Mouse (Mus musculus): ENCODE measurements at regions not wholly inside any gene's neighbourhood (a gene's known extent, or its start where the extent isn't known, plus 50 kb on each side); places are given as distances from the start of the nearest gene placed in this dataset.
"Not testable (repeated sequence)": the region's sequence is repeated elsewhere in the genome, so short reads cannot be mapped to it uniquely, and the experiment has no call there.

DNA sequence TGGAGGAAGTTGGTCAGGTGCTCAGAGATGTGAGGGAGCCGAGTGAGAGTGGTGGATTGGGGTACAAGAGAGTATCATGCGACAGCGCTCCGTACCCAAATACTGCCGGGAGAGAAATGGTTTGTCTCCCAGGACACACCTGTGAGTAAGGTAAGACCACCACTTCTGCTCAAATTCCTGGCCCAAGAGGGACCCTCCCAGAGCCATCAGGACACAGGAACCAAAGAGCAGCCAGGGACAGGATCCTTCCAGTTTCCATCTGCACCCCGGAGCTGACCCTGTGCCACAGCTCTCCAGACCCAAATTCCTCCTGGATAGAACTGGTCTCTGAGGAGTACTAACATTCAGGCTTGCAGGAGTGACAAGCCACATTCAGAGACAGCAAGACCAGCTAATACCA, 185.2 kb upstream of the Peli2 start:
- ATAC-seq (no peak), DNase-seq (ENCODE audit: low spot score) (no peak)
- Histone ChIP-seq H3K4me3 (ENCODE audit: low read depth, low read length) (no peak overlapping the region), H3K27ac (ENCODE audit: low read depth, low read length) (no peak overlapping the region), H3K36me3 (ENCODE audit: control insufficient read depth, insufficient read depth, low read length) (no peaks in the 10 kb centered on the region), H3K9me3 (replicated peaks; ENCODE audit: control insufficient read depth, low read length) (no peaks in the 10 kb centered on the region), H3K27me3 (replicated peaks; ENCODE audit: control insufficient read depth, insufficient read depth, low read length) (no peaks in the 10 kb centered on the region), H3K4me1 (ENCODE audit: control insufficient read depth, insufficient read depth, low read length) (no peaks in the 10 kb centered on the region), H3K4me2 (ENCODE audit: low read length) (no peak overlapping the region), H3K9ac (ENCODE audit: low read length) (no peak overlapping the region)
- 96% methylated on average over 6 of the region's 6 CpGs for WGBS

DNA sequence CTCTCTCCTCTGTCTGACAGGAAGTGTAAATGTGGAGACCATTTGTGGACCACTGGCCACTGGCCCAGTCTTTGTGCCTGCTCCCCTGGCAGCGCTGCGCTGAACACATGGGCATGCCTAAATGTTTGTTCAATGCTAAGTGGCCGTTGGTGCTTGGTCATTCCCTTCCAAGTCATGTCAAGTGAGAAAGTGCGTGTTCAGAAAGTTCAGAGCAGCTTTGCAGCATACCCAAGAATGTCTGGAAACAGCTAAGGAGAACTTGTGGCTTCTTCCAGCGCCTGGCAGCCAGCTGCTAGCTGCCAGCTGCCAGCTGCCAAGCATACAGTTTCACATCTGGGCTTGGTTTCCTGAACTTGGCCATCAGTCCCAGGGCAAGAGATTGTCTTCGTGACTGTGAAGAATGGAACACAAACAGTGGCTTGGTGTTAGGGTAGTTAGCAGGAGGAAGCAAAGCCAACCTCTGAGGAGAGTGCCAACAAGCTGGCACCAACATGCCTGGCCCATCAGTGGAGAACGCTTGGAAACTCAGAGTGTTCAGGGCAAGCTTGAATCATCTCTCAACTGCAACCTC, 183.5 kb upstream of the Peli2 start:
- no peak overlapping the region for H3K4me3 ChIP-seq (ENCODE audit: low read depth, low read length)
- no peaks in the 10 kb centered on the region for H3K9me3 ChIP-seq (replicated peaks; ENCODE audit: control insufficient read depth, low read length)
- H3K9ac ChIP-seq (ENCODE audit: low read length) = no peak overlapping the region
- H3K36me3 ChIP-seq (ENCODE audit: control insufficient read depth, insufficient read depth, low read length) = no peaks in the 10 kb centered on the region
- ATAC-seq (no peak), DNase-seq (ENCODE audit: low spot score) (no peak)
- no peaks in the 10 kb centered on the region for H3K27me3 ChIP-seq (replicated peaks; ENCODE audit: control insufficient read depth, insufficient read depth, low read length)
- H3K4me1 ChIP-seq (ENCODE audit: control insufficient read depth, insufficient read depth, low read length) = no peaks in the 10 kb centered on the region
- WGBS = 91% methylated on average over 7 of the region's 7 CpGs
- H3K4me2 ChIP-seq (ENCODE audit: low read length) = no peak overlapping the region
- H3K27ac ChIP-seq (ENCODE audit: low read depth, low read length) = no peak overlapping the region

DNA sequence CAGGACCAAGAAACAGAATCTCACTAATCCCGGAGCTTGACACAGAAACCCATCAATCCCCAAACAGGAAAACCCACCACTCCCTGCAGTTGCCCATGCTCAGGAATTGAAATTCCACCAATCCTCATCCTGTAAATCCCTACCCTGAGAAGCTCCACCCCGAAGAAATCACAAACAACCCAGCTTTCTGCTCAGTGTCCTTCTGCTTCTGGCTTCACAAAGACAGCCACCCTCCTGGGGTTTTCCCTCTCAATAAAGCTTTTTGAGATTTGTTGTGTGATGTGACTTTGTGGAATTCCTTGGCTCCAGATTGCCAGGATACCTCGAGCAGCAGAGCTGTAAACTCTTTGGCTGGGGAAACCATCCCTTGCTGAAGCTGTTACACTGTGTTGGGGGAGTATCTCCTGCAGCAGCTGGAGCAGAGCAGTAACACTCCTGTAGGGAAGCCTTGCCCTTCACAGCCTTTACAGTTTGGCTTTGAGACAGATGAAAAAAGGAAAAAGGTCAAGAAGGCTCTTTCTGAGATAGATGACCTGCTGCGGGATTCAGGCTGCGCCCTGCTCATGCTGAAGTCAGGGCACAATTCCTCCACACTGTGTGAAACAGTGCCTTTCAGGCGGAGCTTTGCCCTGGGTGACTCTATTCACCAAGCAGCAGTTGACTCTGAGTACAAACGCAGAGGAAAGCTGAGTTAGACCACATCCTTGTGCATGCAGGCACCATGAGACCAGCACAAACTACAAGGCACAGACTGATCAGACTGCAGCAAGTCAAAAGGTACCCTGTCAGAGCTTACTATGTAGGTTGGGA, 180.6 kb upstream of the Peli2 start:
- ATAC-seq (no peak), DNase-seq (ENCODE audit: low spot score) (no peak)
- Histone ChIP-seq H3K4me1 (ENCODE audit: control insufficient read depth, insufficient read depth, low read length) (no peaks in the 10 kb centered on the region), H3K9me3 (replicated peaks; ENCODE audit: control insufficient read depth, low read length) (no peaks in the 10 kb centered on the region), H3K9ac (ENCODE audit: low read length) (no peak overlapping the region), H3K36me3 (ENCODE audit: control insufficient read depth, insufficient read depth, low read length) (no peaks in the 10 kb centered on the region), H3K4me3 (ENCODE audit: low read depth, low read length) (no peak overlapping the region), H3K4me2 (ENCODE audit: low read length) (no peak overlapping the region), H3K27me3 (replicated peaks; ENCODE audit: control insufficient read depth, insufficient read depth, low read length) (no peaks in the 10 kb centered on the region), H3K27ac (ENCODE audit: low read depth, low read length) (no peak overlapping the region)
- WGBS = 55% methylated on average over 7 of the region's 7 CpGs

DNA sequence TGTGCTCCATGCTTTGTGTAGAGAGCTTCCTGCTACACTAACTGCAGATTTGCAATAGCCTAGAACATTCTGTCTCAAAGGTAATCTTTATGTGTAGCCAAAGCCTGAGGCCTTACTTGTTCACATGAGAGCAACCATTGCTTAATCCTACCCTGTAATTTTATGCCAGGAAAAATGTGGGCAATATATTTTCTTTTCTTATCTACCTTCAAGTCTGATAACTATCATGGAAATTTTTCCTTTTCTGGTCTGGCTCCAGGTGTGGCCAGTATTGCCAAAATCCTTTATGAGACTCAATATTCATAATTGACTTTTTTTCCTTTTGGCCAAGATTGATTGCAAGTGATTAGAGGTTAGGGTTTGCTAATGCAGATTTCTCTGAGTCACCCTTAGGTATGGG, 178.0 kb upstream of the Peli2 start:
- DNase-seq (ENCODE audit: low spot score) (no peak), ATAC-seq (no peak)
- no peak overlapping the region for H3K27ac ChIP-seq (ENCODE audit: low read depth, low read length)
- H3K27me3 ChIP-seq (replicated peaks; ENCODE audit: control insufficient read depth, insufficient read depth, low read length) = no peaks in the 10 kb centered on the region
- no peaks in the 10 kb centered on the region for H3K36me3 ChIP-seq (ENCODE audit: control insufficient read depth, insufficient read depth, low read length)
- no peaks in the 10 kb centered on the region for H3K4me1 ChIP-seq (ENCODE audit: control insufficient read depth, insufficient read depth, low read length)
- H3K4me2 ChIP-seq (ENCODE audit: low read length) = no peak overlapping the region
- H3K9me3 ChIP-seq (replicated peaks; ENCODE audit: control insufficient read depth, low read length) = no peaks in the 10 kb centered on the region
- H3K9ac ChIP-seq (ENCODE audit: low read length) = no peak overlapping the region
- H3K4me3 ChIP-seq (ENCODE audit: low read depth, low read length) = no peak overlapping the region

DNA sequence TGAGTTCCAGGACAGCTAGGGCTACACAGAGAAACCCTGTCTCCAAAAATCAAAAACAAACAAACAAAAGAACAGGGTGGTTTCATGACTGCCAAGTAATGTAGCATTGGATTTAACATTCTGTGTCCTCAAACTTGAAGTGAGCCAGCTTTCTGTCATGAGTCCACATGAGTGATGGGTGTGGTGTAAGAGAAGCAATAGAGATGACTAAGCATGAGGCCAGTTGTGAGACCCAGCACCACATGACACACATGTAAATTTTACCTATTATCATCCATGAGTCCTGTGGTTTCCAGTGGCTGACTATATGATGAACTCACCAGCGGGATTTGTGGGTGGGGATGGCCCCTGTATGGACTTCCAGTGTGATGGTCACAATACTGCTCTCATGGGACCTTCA, 176.0 kb upstream of the Peli2 start:
- Histone ChIP-seq H3K4me2 (ENCODE audit: low read length) (no peak overlapping the region), H3K4me1 (ENCODE audit: control insufficient read depth, insufficient read depth, low read length) (no peaks in the 10 kb centered on the region), H3K9ac (ENCODE audit: low read length) (no peak overlapping the region), H3K27me3 (replicated peaks; ENCODE audit: control insufficient read depth, insufficient read depth, low read length) (no peaks in the 10 kb centered on the region), H3K27ac (ENCODE audit: low read depth, low read length) (no peak overlapping the region), H3K4me3 (ENCODE audit: low read depth, low read length) (no peak overlapping the region), H3K36me3 (ENCODE audit: control insufficient read depth, insufficient read depth, low read length) (no peaks in the 10 kb centered on the region), H3K9me3 (replicated peaks; ENCODE audit: control insufficient read depth, low read length) (no peaks in the 10 kb centered on the region)
- DNase-seq (ENCODE audit: low spot score) (no peak), ATAC-seq (no peak)
- WGBS = 97% methylated on average over 1 of the region's 1 CpGs

DNA sequence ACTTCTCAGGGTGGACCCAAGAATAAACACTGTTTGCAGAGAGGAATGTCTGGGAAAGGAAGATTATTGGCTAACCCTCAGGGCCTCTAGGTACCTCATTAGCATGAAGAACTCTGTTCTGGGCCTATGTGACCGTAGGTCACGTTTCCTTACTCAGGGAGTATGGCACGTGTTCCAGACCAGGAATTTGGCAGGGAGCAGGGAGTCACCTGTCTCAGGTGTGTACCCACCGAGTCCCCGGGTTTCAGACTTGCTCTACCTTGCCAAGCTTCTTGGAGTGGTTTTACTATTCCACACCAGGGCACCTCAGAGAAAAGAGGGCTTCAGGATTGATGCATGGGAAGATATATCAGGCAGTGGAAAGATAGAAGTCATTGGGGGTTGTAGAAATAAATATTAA, 169.6 kb upstream of the Peli2 start:
- ATAC-seq (no peak), DNase-seq (ENCODE audit: low spot score) (no peak)
- Histone ChIP-seq H3K4me3 (ENCODE audit: low read depth, low read length) (no peak overlapping the region), H3K27me3 (replicated peaks; ENCODE audit: control insufficient read depth, insufficient read depth, low read length) (no peaks in the 10 kb centered on the region), H3K27ac (ENCODE audit: low read depth, low read length) (no peak overlapping the region), H3K9me3 (replicated peaks; ENCODE audit: control insufficient read depth, low read length) (no peaks in the 10 kb centered on the region), H3K36me3 (ENCODE audit: control insufficient read depth, insufficient read depth, low read length) (no peaks in the 10 kb centered on the region), H3K9ac (ENCODE audit: low read length) (no peak overlapping the region), H3K4me2 (ENCODE audit: low read length) (no peak overlapping the region), H3K4me1 (ENCODE audit: control insufficient read depth, insufficient read depth, low read length) (no peaks in the 10 kb centered on the region)
- WGBS = 85% methylated on average over 5 of the region's 5 CpGs

DNA sequence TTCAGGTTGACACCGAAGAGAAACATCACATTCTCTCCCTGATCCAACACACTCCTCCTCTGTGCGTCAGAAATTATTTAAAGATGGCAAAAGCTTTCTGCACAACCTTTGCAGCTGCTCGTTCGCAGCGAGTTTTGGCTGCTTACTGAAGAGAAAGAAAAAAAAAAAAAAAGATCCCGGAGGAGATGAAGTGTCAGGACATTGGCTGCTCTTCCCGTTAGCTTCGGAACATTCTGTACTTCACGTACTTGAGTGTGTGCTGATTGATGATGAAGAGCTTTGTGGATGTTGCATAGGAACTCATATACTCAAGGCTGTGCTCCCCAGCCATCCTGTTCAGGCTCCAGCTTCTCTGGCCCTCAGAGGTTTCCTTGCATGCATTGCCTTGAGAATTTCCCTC, 162.5 kb upstream of the Peli2 start:
- H3K27me3 ChIP-seq (replicated peaks; ENCODE audit: control insufficient read depth, insufficient read depth, low read length) = no peaks in the 10 kb centered on the region
- DNase-seq (ENCODE audit: low spot score) (no peak), ATAC-seq (no peak)
- H3K4me1 ChIP-seq (ENCODE audit: control insufficient read depth, insufficient read depth, low read length) = no peaks in the 10 kb centered on the region
- H3K9me3 ChIP-seq (replicated peaks; ENCODE audit: control insufficient read depth, low read length) = no peaks in the 10 kb centered on the region
- no peak overlapping the region for H3K4me2 ChIP-seq (ENCODE audit: low read length)
- H3K4me3 ChIP-seq (ENCODE audit: low read depth, low read length) = no peak overlapping the region
- no peak overlapping the region for H3K9ac ChIP-seq (ENCODE audit: low read length)
- 95% methylated on average over 9 of the region's 9 CpGs for WGBS
- H3K27ac ChIP-seq (ENCODE audit: low read depth, low read length) = no peak overlapping the region
- H3K36me3 ChIP-seq (ENCODE audit: control insufficient read depth, insufficient read depth, low read length) = no peaks in the 10 kb centered on the region

DNA sequence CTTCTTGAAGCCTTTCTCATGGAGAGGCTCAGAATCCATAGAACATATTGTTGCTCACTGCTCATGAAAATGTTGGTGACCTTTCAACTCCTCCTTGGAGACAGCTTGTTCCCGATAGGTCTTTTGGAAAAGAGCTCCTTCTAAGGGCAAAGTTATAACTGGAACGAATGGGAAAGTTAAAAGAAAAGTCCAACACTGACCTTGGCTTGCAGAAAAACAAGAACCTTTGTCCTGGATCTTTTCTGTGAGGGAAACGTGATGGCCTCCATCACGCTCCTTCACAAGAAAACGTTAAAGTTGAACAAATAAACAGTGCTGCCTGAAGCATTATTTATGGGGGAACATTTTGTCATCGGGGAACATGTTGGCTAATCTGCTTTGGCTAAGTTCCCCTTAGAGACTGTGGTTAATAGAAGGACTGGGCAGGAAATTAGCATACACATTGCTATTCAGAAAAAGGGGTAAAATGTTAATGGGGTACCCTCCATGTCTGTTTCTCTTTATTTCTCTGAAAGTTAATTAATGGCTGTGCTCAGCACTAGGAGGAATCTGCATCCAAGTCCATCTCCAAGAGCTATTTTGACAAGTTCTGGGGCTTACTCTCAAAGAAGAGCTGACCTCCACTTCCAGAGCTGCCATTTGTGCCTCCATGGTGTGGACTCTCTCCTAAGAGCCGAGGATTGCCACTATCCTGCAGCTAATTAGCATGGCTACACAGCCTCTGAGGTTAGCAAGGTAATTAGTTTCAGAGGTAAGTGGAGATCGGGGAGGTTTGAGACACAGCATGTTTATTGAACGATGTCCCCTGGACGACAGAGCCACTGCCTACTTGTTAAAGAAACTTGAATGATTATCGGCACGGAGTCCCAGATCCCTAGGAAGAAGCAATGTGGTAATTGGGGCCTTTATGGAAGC, 161.0 kb upstream of the Peli2 start:
- H3K9ac ChIP-seq (ENCODE audit: low read length) = no peak overlapping the region
- H3K27ac ChIP-seq (ENCODE audit: low read depth, low read length) = no peak overlapping the region
- ATAC-seq (peak; percentile 87), DNase-seq (ENCODE audit: low spot score) (peak; percentile 65)
- WGBS = 23% methylated on average over 12 of the region's 12 CpGs
- no peaks in the 10 kb centered on the region for H3K36me3 ChIP-seq (ENCODE audit: control insufficient read depth, insufficient read depth, low read length)
- H3K4me3 ChIP-seq (ENCODE audit: low read depth, low read length) = no peak overlapping the region
- H3K27me3 ChIP-seq (replicated peaks; ENCODE audit: control insufficient read depth, insufficient read depth, low read length) = no peaks in the 10 kb centered on the region
- no peaks in the 10 kb centered on the region for H3K9me3 ChIP-seq (replicated peaks; ENCODE audit: control insufficient read depth, low read length)
- no peaks in the 10 kb centered on the region for H3K4me1 ChIP-seq (ENCODE audit: control insufficient read depth, insufficient read depth, low read length)
- H3K4me2 ChIP-seq (ENCODE audit: low read length) = no peak overlapping the region

DNA sequence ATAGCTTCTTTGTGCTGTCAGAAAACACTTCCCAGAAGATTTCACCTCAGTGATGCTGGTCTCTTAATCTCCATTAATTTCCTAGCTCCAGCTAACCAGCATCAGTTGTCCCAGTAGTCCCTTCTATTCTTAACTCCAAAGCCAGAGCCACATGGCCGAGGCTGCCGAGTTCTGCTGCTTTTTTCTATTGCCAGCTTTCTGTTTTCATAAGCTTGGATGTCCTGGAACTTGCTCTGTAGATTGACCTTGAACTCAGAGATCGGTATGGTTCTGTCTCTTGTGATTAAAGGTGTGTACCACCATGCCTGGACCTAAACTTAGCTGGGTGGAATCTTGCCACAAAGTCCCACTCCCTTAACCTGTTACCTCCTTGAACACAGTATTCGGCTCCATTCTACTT, 155.8 kb upstream of the Peli2 start:
- H3K9ac ChIP-seq (ENCODE audit: low read length); H3K27me3 ChIP-seq (replicated peaks; ENCODE audit: control insufficient read depth, insufficient read depth, low read length); H3K27ac ChIP-seq (ENCODE audit: low read depth, low read length); H3K36me3 ChIP-seq (ENCODE audit: control insufficient read depth, insufficient read depth, low read length); DNase-seq (ENCODE audit: low spot score); H3K4me2 ChIP-seq (ENCODE audit: low read length); H3K4me3 ChIP-seq (ENCODE audit: low read depth, low read length); ATAC-seq; H3K4me1 ChIP-seq (ENCODE audit: control insufficient read depth, insufficient read depth, low read length); H3K9me3 ChIP-seq (replicated peaks; ENCODE audit: control insufficient read depth, low read length): not testable (repeated sequence)
- 92% methylated on average over 4 of the region's 4 CpGs for WGBS
